Mouse (Mus musculus) regulatory T cell (primary cell): ENCODE results near the gene Tdgf1.

Experiments
- in situ Hi-C: fragments of 300-600 bp; cut with MboI, MseI; formaldehyde crosslinking; loops from one replicate; pipeline ENCODE4 v1.15.1; 2025; ENCODE audit warnings: high pct_unique_total_duplicates

The Tdgf1 gene

DNA sequence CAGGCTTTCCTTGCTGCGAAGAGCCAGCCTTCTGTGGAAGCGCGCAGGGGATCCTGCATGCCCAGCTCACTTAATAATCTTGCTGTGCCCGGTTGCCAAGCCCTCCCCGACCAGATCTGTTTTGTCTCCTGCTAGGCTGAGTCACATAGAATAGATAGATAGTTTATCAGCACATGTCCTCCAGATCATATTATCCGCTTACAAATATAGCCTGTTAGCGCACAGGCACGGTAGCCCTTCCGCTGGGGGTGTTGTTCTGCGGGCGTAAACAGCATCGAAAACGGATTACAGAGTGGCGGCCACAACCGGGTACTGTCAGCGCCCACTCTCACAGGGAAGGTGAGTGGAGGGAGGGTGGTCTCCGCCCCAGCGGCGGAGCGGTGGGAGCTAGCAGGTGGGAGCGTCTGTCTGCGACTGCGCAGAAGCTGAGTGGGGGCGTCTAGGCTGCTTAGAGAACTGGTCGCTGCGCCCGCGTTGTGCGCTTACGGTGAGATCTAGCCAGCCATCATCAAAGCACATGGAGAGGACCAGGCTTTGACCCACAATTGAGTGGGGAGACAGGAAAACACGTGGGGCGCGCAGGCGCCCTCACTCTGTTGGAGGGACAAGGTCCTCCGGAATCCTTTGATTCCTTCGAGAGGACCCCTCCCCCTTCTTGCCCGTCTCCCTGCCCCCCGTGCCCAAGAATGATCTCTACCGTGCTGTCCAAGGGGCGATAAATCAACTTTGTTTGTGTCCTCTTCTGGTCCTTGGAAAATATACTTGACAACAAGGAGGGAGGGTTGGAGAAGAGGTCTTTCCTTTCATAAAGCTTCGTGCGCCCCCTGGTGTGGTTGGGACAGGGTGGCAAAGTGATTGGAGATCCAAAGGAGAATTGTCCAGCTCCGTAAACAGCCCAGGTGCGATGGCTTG lies 7.8 kb upstream of the Tdgf1 start:
- in situ Hi-C loops = no loop called here

DNA sequence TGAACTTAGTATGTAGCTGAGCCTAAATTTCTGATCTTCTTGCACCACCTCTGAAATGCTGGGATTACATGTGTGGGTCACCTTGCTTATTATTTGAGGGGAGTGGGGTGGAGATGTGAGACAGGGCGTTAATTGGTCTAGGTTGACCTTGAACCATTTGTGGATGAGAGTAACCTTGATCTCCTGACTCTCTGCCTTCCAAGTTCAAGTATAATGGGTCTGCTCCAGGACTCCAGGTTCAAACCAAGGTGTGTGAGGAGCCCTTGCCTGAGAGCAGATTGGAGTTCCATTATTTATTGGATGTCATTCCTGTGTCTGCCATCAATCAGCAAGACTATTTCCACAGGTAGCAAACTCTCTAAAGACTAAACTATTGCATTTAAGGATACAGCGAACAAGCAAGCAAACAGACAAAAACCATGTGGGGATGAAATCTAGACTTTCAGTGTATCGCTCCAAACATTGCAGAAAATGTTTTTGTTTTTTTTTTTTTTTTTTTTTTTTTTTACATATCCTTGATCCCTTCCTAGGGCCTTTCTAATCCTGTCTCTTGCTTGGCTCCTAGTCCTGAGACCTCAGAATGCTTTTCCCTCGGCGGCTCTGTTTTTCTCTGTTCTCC lies 7.1 kb upstream of the Tdgf1 start:
- in situ Hi-C loops = no loop called here

DNA sequence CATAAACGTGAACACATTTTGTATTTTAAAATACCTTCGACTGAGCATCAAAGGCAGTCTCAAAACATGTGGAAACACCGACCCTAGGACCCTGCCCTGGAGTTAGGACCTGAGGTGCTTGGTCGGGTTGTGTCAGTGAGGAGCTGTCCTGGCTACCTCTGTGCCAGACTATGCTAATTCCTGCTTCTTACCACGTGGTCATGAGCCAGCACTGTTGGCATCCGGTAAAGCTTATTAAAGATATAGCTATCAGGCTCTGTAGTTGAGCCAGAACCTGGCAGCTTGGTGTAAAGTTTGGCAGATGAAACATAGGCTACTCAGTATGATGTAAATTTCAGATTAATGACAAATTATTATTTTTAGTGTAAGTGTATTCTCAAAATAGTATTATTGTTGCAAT lies 6.4 kb upstream of the Tdgf1 start:
- in situ Hi-C loops = no loop called here

DNA sequence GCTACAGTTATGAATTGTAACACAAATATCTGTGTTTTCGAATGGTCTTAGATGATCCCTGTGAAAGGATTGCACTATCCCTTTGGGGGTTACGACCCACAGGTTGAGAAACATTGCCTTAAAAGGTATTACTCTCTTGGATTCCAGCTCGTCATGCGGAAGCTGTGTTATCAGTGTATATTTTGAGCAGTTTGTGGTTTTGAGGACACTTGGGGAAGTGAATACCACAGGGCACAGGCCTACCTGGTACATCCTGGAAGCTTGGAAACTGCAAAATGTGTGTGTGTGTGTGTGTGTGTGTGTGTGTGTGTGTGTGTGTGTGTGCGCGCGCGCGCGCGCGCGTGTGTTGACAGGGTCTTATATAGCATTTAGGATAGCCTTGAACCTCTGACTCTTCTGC lies 5.9 kb upstream of the Tdgf1 start:
- in situ Hi-C loops = no loop called here

DNA sequence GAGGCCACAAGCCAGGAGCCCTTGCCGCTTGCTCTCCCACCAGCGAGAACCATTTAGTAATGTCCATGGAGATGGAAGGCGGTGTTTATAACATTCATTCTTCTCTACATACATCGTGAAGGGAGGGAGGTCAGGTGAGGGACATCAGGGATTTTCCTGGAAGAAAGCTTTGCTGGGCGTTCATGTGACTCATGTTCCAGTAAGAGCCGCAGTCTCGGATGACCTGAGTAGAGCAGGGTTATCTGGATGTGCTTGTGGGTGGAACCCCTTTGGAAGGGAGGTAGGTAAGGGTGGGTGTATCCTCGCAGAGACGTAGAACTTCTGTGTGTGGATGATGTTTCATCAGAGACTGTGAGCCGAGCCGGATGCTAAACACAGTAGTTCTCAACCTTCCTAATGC lies 5.4 kb upstream of the Tdgf1 start, which contains the start of gene Lrrc2:
TSS of gene Lrrc2 (plus strand) at position 149 of the 400 bp plus-strand sequence.
- in situ Hi-C loops = no loop called here

DNA sequence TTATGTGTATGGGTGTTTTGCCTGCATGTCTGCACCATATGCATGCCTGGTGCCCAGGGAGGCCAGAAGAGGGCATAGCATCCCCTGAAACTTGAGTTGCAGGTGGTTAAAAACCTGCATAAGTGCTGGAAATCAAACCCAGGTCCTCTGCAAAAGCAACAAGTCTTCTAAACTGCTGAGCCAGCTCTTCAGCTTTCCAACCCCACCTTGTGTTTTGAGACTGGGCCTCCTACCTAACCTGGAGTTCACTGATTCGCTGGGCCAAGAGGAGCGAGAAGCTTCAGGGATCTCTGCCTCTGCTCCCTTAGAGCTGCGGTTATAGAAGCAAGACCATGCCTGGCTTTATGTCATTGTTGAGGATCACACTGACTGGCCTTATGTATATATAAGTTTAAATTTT lies 4.2 kb upstream of the Tdgf1 start:
- in situ Hi-C loops = no loop called here

DNA sequence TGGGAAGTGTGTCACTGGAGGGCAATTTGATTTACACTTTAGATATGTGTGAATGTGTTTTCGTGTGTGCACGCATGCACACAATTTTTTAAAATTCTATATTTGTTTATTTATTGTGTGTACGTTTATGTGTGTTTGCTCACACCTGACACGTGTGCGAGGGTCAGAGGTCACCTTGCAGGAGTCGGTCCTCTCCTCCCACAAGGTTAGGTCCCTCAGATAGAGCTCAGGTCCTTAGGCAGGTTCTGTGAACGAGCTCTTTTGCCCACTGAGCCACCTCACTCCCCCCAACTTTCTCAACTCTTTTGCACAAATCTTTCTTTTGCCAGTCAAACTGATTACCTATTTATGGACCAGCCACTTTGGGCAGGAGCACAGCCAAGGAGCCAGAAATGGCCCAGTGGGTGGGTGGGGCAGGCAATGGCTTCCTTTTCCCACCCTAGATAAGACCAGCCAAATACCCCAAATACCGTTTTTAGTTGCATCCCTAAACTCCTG lies 2.9 kb upstream of the Tdgf1 start:
- in situ Hi-C loops = no loop called here

DNA sequence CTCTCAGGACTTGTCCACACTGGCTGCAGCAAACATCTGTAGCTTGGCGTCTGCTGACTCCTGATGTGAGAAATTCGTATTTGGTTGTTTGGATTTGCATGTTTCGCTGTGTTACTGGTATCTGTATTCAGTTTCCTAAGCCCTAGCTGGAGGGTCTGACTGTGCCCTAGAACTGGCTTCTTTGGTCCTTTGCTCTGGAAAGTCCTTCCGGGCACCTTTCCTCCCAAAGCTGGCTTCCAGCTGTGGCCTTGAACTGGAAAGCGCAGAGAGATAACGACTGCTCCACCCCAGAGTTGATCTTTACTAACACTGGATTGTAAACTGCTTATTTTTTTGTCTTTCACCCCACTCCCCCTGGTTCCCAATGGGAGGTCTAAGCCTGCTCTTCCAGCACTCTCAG lies 1.9 kb upstream of the Tdgf1 start:
- in situ Hi-C loops = no loop called here

DNA sequence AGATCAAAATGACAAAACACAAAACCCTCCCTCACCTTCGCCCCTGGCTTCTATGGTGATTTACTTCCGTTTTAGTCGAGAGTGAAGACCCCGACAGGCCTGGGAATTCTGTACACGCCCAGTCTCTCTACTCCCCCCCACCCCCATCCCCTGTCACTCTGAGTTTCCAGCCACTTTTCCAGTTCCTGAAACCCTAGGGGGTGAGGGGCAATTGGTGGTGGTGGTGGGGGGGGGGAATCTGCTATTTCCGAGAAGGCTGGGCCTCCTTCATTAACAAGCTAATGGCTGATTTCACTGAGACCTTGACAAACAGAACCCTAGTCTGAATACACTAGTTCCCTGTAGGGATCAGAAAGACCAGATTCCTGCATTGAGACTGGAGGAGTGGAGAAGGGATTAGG lies 1.3 kb upstream of the Tdgf1 start:
- in situ Hi-C loops = no loop called here

DNA sequence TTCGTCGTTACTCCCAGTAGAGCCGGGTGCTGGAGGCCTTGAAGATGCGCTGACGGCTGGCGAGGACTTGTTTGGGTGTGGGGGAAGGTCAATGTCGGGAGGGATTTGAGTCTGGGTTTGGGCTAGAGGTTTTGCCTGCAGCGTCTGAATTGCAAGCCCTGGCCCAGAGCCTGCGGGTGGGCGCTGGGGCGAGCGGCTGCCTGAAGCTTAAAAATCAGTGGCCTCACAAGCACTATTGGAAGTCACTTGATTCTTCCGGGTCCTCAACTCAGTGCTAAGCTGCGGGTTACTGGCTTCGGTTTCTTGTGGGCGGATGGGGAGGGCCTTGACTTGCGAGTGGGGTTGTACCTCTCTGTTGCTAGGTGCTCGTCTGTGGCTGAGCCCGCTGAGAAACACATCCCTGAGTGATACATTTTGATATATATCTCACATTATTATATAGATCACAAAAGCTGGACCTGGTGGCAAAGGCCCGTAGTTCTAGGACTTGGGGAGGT lies 638 bp upstream of the Tdgf1 start:
- in situ Hi-C loops = no loop called here

DNA sequence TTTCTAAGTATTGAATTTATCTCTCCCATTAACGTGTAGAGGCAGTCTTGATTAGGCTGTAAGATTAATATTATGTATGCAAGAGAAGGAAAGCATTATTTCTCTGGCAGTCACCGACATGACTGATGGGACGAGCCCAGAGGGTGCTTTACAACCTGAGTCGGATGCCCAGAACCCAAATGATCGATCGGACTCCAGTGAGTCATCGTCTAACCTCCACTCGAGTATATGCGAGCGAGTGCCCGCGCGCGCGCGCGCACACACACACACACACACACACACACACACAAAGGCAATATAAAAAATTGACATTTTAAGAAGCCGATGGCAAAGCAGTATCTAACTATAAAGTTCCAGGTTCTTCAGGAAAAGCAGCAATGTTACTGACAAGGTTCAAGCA lies 615 bp downstream of the Tdgf1 start:
- in situ Hi-C loops = no loop called here

DNA sequence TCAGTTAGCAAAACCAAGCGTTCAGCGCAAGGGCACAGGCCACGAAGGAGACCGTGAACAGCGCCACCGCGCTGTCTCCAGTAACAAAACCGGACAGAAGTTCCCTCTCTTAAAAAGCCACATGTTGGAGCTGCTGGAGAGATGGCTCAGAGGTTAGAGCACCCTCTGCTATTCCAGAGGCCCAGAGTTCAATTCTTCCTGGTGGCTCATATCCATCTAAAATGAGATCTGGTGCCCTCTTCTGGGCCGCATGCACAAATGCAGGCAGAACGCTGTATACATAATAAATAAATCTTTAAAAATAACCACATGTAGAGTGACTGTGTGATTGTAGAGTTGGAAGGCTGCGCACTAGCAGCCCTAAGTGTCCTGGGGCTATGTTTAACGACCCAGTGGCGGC lies 1.7 kb downstream of the Tdgf1 start:
- in situ Hi-C loops = no loop called here

DNA sequence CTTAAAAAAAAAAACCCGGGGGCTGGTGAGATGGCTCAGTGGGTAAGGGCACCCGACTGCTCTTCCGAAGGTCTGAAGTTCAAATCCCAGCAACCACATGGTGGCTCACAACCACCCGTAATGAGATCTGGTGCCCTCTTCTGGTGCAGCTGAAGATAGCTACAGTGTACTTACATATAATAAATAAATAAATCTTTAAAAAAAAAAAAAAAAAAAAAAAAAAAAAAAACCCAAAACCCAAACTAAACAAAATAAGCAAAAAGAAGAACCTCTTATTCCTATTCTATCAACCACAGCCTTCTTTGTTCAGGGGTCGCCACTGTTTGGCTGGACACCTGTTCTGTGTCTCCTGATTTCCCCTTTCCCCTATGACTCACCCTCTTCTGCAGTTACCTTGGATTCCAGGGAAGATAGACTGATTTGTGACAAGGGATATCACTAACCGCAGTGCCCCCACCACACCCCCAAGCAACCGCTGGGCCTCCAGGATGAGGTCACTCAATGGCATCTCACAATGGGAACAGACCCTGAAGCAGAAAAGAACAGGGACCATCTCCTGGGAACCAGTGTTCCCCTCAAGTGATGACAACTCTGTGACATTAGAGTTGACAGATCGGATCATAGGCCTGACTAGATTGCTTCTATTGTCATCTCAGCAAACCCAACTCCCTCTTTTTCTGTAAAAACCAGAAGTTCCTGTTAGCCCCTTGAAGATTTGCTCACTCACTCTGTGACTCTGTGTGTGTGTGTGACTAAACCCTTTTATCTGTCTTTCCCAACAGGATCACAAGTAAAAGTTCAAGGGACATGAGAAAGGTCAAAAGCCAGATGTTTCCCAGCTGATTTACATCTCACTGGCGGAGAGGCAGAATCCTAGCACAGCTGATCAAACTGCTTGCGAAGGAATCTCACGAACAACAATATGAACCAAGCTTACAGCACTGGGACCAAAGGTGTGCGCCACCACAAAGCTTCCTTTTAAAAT lies 8.2 kb downstream of the Tdgf1 start:
- in situ Hi-C loops = no loop called here

DNA sequence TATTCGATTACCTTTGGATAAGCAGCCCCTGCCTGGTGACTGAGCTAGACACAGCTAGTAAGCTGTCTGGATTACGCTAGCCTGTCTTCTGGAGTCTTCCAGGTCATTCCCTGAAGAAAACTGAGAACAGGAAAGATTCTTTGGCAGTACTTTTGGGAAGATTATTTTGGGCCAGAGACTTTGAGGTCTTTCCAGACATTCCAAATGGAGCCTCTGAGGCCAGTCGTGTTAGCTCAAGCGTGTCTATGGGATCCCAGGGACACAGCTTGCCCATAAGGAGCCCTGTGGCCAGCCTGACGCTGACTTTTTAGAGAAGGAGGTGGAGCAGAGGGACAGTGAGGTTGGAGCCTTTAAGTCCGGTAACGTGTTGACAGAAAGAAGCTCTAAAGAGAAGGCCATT lies 10.0 kb downstream of the Tdgf1 start:
- in situ Hi-C loops = no loop called here

DNA sequence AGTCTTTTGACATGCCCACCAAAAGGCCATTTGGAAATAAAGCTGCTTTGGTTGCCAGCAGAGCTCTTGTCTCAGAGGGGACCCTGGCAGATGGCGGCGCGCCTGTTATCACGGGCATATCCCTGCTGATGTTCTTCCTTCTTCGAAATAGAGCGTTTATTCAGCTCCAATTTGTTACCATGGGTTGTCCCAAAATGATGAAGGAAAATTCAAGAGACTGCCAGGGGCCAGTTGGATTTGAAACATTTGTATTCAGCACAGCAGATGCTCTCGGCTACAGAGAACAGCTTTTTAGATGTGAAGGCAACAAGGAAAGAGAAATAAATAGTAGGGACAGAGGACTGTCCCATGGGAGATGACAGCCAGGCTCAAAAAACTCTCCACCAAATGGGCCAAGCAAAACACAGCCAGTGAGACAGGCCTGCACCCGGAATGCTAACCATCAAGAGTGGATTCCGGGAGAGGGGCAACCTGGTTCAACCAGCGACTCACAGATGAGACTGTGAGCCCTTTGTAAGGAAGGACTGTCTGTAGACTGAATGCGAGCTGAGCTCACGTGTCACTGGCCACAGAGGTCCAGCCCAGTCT lies 12.0 kb downstream of the Tdgf1 start:
- in situ Hi-C loops = no loop called here

DNA sequence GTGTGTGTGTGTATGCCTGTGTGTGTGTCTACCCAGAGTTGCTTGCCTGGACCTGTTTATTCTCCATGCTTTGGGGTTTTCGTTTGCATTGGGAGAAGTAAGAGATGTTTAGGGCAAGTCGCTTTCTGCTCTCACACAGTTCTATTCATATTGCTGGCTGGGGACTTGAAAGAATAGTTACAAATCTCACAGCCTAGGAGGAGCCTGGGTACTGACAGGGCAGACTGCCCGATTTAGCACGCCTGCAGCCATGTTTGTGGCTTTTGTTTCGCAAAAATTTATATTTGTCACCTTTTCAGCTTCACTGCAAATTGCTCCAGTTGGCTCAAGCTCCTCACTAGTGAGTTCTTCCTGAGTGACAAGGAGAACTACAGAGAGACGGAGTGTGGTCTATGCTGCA lies 14.4 kb downstream of the Tdgf1 start:
- in situ Hi-C loops = no loop called here

DNA sequence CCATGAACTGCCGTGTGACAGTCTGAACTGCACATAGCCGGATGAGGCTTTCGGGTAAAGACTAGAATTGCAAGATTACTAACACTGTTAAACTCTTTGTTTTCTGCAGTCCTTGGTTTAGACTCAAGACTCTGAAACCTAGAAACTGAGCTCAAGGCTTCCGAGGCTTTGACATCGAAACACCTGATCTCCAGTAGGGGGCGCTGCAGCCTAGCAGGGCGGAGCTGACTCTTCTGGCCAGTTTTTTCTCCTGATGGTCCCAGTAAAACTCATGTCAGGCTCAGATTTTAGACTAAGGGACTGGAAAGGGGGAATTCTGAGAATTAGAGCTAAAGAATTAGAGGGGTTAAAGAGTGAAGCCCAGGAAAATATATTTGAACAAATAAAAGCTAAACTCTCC lies 23.2 kb downstream of the Tdgf1 start:
- in situ Hi-C loops = no loop called here

DNA sequence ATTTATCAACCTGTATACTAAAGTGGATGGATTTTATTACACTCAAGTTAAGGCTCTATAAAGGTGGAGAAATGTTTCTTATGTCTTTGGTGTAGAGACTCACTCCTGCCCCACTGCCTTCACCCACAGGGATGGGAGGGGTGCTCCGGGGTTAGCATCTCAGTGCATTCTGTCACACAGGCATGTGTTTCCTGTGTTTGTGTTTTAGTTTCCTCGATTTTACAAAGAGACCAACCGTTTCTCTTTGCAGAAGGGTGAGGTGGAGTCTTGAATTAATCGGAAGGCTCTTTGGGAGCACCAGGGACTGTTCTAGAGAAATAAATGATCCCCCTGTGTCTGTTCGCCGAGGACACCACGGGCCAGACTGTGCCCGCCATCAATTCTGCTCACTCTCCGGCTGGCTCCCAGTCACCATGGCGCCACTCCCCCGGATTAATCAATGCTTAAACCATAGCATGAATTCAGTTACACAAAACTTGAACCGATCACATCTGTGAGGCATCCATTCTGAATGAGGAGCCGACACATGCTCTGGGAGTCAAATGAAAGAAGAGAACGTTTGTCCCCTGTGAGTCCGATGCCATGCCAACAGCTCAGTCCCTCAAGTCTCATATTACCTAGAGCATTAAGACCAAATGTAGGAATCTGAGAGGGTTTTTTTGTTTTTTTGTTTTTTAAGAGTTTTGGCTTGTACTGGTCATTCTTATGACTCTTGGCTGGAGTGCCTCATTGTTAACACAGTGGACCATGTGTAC lies 25.1 kb downstream of the Tdgf1 start:
- in situ Hi-C loops = no loop called here

DNA sequence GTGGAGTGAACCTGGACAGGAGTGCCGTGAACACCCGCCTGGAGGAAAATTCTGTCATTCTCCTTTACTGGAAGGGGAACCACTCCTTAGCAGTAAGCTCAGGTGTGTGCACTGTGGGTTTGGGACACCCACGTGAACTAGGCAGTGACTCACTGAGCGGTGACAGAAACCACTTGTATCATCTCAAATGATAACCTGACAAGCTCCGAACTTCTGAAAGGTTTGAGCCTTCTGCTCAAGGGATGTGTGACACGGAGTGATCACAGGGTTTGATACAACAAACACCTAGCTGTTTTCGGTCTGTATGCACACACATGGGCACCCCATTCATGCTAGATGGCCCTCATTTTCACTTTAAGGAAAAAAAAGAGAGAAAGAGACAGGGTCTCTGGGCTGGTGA lies 29.2 kb downstream of the Tdgf1 start, which contains the start of gene Fam240a:
TSS of gene Fam240a (minus strand) at position 76 of the 400 bp plus-strand sequence.
- in situ Hi-C loops = no loop called here

DNA sequence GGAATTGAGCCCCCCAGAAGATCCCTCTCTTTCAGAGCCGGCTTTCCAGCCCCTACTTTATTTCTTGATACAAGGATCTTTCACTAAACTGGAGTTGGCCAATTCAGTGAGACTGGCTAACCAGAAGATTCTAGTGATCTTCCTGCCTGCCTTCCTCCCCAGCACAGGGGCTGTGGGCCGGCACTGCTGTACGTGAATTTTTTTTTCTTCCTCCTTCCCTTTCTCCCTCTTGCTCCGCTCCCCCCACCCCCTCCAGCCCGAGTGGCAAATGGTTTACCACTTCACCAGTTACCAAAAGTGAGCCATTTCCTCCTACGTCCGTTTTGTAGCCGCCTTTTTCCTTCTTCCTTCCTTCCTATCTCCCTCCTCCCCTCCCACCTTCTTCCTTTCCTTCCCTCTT lies 30.5 kb downstream of the Tdgf1 start:
- in situ Hi-C loops = no loop called here
